Mouse (Mus musculus) bone marrow macrophage, adult 2 months (primary cell): ENCODE results near the gene Igf2r.

ENCODE experiments used
- CTCF ChIP-seq: IDR thresholded peaks from 2 replicates; pipeline ENCODE4 v1.5.1; 2012; ENCODE audit warnings: low read depth, mild to moderate bottlenecking, low read length, moderate library complexity
- POLR2A ChIP-seq: IDR thresholded peaks from 2 replicates; pipeline ENCODE4 v1.6.1; 2012; ENCODE audit warnings: mild to moderate bottlenecking, low read depth, low read length, borderline replicate concordance

GRCm38 (mm10) chr17:12744071-12744470 lies 25.4 kb downstream of the Igf2r start:
- TF ChIP-seq POLR2A (no peak), CTCF (no peak)
